Mouse (Mus musculus): ENCODE results near the gene Scaf4.
"Not testable (repeated sequence)": the region's sequence is repeated elsewhere in the genome, so short reads cannot be mapped to it uniquely, and the experiment has no call there.

Gene Scaf4

GRCm38 (mm10) chr16:90291675-90292074, 7.4 kb upstream of the Scaf4 start:
- no peak for DNase-seq (ENCODE audit: low spot score in 2 of 2)

DNA sequence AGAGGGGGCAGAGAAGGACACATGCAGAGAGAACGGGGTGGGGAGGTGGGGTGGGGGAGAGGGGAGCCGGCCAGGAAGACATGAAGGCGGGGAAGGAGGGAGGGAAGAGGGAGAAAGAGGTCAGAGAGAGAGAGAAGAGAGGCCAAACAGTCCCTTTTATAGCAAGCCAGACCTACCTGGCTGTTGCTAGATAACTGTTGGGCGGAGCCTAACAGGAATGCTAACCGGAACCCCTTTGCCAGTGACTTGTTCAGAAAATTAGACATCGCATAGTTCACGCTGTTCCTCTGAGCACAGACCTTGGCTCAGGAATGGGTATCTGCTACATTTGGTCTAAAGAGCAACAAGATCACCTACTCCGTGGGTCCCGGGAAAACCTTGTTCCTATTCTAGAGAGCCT, 6.7 kb upstream of the Scaf4 start:
- DNase-seq (ENCODE audit: low spot score in 2 of 2) = no peak

- no peak for DNase-seq (ENCODE audit: low spot score in 2 of 2)
Observed at GRCm38 (mm10) chr16:90284916-90285315, 613 bp upstream of the Scaf4 start.

DNA sequence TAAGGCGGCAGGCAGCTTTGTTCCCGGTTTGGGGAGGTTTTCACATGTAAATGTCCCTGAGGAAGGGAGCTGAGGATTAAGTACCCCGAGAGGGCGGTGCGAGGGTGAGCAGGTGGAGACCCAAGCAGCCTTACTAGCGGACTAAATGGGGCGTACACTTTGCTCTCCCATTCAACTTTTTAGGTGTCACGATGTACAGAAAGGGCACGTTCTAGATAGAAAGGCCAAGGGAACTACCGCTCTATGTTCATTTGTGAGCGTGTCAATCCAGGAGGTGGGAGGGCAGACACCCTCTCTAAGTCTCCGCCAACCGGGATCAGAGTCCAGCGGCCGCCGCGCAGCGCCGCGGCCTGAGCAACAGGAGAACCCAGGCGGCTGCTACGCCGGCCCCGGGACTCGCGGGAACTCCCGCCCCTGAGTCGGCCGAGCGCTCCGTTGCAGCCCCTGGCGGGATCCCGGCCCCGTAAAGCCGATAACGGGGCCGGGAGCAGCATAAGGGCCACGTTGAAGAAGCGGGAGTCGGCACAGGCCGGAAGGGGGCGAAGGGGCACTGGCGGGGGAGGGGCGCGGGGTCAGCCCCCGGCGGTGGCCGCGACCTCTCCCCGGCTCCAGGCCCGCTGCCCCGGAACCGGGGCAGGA, 918 bp downstream of the Scaf4 start:
- DNase-seq (ENCODE audit: low spot score in 2 of 2) = peak; percentile 39 to 42

- DNase-seq (ENCODE audit: low spot score in 2 of 2) = no peak
Observed at GRCm38 (mm10) chr16:90282620-90283265, 1.6 kb downstream of the Scaf4 start.

DNA sequence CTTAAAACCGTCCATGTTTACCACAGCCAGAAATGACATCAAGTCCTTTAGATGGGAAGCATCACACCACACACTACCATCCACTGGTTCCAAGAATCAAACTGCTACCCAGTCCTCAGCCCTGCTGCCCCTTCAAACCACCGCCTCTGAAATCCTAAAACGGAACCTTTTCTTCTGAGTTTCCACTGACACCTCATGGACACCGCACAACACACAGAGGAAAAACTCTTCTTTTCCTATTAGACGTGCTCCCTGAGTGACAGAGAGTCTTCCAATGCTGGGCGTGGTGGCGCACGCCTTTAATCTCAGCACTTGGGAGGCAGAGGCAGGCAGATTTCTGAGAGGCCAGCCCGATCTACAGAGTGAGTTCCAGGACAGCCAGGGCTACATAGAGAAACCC, 2.9 kb downstream of the Scaf4 start:
- no peak for DNase-seq (ENCODE audit: low spot score in 2 of 2)

GRCm38 (mm10) chr16:90280989-90281388, 3.3 kb downstream of the Scaf4 start:
- no peak for DNase-seq (ENCODE audit: low spot score in 2 of 2)

GRCm38 (mm10) chr16:90280515-90280914, 3.8 kb downstream of the Scaf4 start:
- DNase-seq (ENCODE audit: low spot score in 2 of 2) = no peak

GRCm38 (mm10) chr16:90279058-90279457, 5.2 kb downstream of the Scaf4 start:
- no peak for DNase-seq (ENCODE audit: low spot score in 2 of 2)

DNA sequence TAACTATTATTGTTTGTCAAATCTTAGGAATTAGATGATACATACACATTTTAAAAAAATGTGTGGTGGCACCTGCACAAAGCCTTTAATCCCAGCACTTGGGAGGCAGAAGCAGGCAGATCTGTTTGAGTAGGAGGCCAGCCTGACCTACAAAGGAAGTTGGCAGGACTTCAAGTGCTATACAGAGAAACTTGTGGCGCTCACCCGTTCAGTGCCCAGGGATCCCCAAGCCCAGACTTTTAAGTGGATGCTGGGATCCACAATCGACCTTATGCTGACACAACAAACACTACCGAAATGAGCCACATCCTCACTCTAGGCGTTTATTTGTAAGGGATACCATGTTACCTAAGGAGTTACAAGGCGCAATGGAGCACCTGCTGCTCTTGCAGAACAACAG, 8.8 kb downstream of the Scaf4 start:
- no peak for DNase-seq (ENCODE audit: low spot score in 2 of 2)

DNA sequence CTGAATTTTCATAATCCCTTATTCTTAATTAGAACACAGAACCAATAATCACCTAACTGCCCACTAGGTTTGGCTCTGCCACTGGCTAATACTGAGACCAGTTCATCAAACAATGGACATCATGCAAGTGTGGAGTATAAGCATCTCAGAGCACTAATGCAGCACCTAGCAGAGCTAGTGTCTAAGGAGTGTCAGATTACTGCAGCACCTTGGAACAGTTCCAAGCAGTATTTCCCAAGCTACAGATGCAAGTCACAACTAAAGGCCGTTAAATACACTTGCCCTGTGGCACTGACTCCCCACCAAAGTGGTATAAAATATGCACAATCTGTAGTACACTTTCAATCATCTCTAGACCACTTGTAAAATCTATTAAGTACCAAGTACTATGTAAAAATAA, 17.7 kb downstream of the Scaf4 start:
- DNase-seq (ENCODE audit: low spot score in 2 of 2) = no peak

GRCm38 (mm10) chr16:90265106-90265505, 19.2 kb downstream of the Scaf4 start:
- no peak for DNase-seq (ENCODE audit: low spot score in 2 of 2)

GRCm38 (mm10) chr16:90264021-90264420, 20.3 kb downstream of the Scaf4 start:
- no peak for DNase-seq (ENCODE audit: low spot score in 2 of 2)

DNA sequence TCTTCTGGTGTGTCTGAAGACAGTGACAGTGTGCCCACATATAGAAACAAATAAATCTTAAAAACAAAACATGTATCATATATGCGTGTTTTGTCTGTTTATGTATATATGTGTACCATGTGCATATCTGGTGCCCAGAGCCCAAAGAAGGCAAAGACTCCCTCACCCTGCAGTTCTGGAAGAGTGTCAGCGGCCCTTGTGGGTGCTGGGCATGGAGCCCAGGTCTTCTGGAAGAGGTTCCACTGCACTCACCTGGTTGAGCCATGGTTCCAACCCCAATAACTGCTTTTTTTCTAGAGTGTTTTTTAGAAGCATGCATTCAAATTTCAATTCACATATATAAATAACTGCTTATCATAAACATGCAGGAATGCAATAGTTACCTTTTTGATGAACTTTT, 22.5 kb downstream of the Scaf4 start:
- DNase-seq (ENCODE audit: low spot score in 2 of 2) = no peak

DNA sequence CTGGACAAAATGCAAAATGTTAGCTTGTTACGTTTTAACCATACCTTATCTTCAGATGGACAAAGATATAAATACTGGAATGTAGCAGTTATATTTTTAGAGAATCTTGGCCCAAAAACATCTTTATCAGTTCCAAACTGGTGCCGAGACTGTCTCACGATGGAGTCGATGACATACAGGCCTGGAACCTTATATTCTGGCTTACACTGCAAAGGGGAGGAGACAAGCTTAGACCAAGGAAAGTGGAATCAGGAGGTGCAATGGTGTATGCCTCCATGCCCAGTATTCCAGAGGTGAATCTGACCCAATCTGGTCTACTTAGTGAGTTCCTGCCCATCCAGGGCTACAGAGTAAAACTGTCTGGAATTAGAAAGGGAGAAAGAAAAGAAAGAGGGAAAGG, 24.2 kb downstream of the Scaf4 start:
- no peak for DNase-seq (ENCODE audit: low spot score in 2 of 2)

GRCm38 (mm10) chr16:90259623-90260022, 24.7 kb downstream of the Scaf4 start:
- DNase-seq (ENCODE audit: low spot score in 2 of 2) = no peak

GRCm38 (mm10) chr16:90258950-90259349, 25.4 kb downstream of the Scaf4 start:
- no peak for DNase-seq (ENCODE audit: low spot score in 2 of 2)

- DNase-seq (ENCODE audit: low spot score in 2 of 2) = no peak
Observed at GRCm38 (mm10) chr16:90252521-90252920, 31.8 kb downstream of the Scaf4 start.

DNA sequence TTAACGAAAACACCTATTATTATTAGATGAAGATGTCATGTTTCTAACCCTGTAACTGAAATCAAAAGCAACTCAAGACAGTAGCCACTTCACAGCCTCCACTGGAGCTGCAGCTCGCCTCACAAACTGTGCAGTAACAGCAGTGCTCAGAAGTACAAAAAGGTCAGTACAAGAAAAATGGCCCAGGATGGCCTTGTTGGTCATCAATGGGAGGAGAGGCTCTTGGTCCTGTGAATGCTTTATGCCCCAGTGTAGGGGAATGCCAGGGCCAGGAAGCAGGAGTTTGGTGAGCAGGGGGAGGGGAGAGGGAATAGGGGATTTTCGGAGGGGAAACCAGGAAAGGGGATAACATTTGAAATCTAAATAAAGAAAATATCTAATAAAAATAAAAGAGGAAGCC, 33.0 kb downstream of the Scaf4 start:
- DNase-seq (ENCODE audit: low spot score in 2 of 2) = not testable (repeated sequence)

GRCm38 (mm10) chr16:90250099-90250498, 34.2 kb downstream of the Scaf4 start:
- no peak for DNase-seq (ENCODE audit: low spot score in 2 of 2)

- no peak for DNase-seq (ENCODE audit: low spot score in 2 of 2)
Observed at GRCm38 (mm10) chr16:90242426-90243304, 41.6 kb downstream of the Scaf4 start.

- no peak for DNase-seq (ENCODE audit: low spot score in 2 of 2)
Observed at GRCm38 (mm10) chr16:90241875-90242274, 42.4 kb downstream of the Scaf4 start.
